Mouse (Mus musculus): ENCODE measurements around the gene Gpd1.

DNA sequence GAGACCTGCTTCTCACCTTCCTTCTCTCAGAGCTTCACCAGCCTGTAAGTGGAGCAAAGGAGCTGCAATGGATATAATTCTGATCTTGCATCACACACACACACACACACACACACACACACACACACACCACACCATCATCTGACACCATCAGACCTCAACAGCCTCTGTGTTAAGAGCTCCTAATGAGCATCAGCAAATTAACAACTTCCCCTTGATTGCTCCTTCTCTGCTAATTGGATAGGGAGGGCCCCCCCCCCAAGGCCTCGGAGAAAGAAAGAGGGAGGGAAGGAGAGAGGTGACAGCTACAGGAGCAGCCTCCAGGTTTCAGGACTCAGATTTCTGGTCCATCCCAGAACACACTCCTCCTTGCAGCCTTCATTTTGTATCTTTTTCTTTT, 47.9 kb upstream of the Gpd1 start:
- TF ChIP-seq CTCF (IDR thresholded peaks at IDR 0.05; ENCODE audit: insufficient read depth, low read length) (no peak), POLR2A (IDR thresholded peaks at IDR 0.05; ENCODE audit: borderline replicate concordance, extremely low read depth, low read depth, low read length) (no peak)
